Mouse (Mus musculus) B cell, adult 2 months (primary cell): Measurements from ENCODE around the gene Gm13288.
"Not testable (repeated sequence)": the region's sequence is repeated elsewhere in the genome, so short reads cannot be mapped to it uniquely, and the experiment has no call there.

Source experiments
- DNase-seq, 2 experiments: peaks; one replicate each; pipeline ENCODE4 v3.0.0; 2022

The Gm13288 gene

DNA sequence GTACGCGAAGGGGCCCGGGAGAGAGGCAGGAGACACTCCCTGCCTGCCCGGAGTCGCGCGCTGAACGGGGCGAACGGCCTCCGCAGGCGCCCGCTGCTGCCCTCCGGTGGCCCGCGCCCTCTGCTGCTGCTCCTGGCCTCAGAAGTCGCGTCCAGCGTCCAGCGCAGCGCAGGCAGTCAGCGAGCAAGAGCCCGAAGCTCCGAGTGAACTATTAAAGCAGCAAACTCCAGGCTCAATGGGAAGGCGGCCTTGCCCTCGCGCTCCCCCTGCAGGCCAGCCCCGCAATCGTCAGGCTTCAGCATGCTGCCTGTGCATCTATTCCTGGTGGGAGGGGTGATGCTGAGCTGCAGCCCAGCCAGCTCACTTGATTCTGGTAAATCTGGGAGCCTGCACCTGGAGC, 2.4 kb upstream of the Gm13288 start, which contains the start of gene Gm13287:
Gene Gm13287, plus strand, starts transcription at position 301 of the 400 bp plus-strand sequence.
- not testable (repeated sequence) for DNase-seq

DNA sequence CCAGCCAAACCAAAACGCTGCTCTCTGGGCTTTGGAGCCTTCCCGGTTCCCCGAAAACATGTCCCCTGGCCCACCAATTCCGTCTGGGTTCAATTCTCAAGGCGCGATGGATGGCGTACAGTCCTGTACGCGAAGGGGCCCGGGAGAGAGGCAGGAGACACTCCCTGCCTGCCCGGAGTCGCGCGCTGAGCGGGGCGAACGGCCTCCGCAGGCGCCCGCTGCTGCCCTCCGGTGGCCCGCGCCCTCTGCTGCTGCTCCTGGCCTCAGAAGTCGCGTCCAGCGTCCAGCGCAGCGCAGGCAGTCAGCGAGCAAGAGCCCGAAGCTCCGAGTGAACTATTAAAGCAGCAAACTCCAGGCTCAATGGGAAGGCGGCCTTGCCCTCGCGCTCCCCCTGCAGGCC, 430 bp downstream of the Gm13288 start:
- DNase-seq, result peak; percentile 15 to 29

DNA sequence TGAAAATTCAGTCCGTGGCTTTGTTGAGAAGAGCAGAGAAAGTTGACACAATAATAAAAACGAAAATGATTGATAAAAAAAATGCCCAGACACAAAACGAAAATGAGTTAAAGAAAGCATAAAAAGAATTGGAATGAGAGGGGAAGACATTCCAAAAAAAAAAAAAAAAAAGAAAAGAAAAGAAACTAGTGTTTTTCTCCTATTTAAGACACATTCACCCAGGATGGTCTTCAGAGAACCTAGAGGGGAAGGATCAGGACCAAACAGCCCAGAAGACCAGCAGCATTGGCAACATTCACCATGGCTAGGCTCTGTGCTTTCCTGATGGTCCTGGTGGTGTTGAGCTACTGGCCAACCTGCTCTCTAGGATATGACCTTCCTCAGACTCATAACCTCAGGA, 10.6 kb downstream of the Gm13288 start, which contains the start of gene Ifna7:
Gene Ifna7, plus strand, starts transcription at position 301 of the 400 bp plus-strand sequence.
- no peak for DNase-seq

DNA sequence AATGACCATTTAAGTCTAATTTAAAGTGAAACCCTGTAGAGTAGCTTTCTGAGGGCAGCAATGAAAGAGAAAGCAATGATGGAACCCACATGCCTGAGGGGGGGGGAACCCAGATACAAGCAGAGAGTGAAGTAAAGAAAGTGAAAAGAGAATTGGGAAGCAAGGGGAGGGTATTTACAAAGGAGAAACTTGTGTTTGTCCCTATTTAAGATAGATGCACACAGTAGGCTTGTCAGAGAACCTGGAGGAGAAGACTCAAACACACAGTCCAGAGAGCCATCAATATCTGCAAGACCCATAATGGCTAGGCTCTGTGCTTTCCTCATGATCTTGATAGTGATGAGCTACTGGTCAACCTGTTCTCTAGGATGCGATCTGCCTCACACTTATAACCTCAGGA, 14.3 kb downstream of the Gm13288 start, which contains the start of gene Ifna11:
Gene Ifna11, plus strand, starts transcription at position 301 of the 400 bp plus-strand sequence.
- no peak for DNase-seq

DNA sequence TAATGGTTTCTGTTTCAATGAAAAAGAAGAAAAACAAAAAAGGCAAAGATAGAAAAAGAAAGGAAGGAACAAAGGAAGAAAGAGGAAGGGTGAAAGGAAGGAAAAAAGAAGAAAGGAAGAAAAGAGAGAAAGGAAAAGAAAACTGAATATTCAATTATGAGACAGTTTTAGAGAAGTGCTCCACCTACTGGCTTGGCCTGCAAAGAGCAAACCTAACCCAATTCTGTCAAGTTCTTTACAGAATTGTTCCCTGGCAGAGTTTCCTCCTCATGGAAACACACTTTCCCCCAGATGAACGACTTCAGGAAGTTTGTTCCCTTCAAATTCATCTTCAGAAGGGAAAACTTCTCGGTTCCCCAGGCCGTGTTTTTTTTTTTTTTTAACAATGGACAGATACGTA, 17.7 kb downstream of the Gm13288 start:
- peak; percentile 32 to 33 for DNase-seq

DNA sequence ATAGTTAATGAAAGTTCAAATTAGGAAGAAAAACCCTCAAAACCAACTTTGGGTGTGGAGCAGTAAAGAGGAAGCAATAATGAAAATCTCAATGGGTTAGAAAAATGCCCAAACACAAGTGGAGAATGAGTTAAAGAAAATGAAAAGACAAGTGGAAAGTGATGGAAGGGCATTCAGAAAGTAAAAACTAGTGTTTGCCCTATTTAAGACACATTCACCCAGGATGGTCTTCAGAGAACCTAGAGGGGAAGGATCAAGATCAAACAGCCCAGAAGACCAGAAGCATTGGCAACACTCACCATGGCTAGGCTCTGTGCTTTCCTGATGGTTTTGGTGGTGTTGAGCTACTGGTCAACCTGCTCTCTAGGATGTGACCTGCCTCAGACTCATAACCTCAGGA, 21.8 kb downstream of the Gm13288 start, which contains the start of gene Ifna6:
Gene Ifna6, plus strand, starts transcription at position 301 of the 400 bp plus-strand sequence.
- not testable (repeated sequence) for DNase-seq

DNA sequence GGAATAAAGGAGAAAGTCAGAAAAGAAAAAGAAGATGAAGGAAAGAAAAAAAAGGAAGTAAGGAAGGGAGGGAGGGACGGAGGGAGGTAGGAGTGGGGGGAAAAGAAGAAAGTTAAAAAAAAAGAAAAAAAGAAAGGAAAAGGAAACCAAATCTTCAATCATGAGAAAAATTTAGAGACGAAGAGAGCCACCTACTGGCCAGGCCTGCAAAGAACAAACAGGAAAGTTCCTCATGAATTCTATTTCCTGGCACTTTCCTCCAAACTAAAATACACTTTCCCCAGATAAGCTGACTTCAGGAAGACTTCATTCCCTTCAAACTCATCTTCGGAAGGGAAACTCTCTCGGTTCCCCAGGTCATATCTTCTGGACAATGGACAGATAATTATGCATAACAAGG, 25.2 kb downstream of the Gm13288 start:
- peak; percentile 46 to 59 for DNase-seq

DNA sequence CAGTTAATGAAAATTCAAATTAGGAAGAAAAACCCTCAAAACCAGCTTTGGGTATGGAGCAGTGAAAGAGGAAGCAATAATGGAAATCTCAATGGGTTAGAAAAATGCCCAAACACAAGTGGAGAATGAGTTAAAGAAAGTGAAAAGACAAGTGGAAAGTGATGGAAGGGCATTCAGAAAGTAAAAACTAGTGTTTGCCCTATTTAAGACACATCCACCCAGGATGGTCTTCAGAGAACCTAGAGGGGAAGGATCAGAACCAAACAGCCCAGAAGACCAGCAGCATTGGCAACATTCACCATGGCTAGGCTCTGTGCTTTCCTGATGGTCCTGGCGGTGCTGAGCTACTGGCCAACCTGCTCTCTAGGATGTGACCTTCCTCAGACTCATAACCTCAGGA, 29.9 kb downstream of the Gm13288 start, which contains the start of gene Ifna5:
Gene Ifna5, plus strand, starts transcription at position 301 of the 400 bp plus-strand sequence.
- not testable (repeated sequence) for DNase-seq

DNA sequence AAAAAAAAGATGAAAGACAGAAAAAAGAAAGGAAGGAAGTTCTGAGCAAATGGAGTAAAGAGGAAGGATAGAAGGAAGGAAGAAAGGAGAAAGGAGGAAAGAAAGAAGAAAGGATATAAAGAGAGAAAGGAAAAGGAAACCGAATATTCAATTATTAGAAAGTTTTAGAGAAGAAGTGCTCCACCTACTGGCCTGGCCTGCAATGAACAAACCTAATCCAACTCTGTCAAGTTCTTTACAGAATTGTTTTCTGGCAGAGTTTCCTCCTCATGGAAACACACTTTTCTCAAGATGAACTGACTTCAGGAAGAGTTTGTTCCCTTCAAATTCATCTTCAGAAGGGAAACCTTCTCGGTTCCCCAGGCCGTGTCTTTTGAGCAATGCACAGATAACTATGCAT, 33.5 kb downstream of the Gm13288 start:
- peak; percentile 42 to 53 for DNase-seq

DNA sequence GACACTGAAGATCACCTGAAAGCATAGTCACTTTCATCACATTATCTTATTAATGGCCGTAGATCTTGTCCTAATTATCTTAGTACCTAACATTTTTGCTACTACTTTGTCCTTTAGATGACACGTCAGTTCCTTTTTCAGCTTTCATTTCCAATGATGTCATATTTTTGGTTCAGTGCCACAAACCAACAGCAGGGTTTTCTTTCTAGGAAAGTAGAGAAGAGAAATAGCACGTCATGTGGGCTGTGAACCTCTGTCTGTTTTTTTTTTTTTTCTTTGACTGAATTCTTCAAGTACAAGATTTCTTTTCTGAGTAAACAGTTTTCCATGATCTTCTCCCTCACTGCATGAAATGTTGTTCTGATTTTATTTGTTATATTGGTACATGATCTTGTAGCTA, 34.7 kb downstream of the Gm13288 start:
- DNase-seq, result no peak

DNA sequence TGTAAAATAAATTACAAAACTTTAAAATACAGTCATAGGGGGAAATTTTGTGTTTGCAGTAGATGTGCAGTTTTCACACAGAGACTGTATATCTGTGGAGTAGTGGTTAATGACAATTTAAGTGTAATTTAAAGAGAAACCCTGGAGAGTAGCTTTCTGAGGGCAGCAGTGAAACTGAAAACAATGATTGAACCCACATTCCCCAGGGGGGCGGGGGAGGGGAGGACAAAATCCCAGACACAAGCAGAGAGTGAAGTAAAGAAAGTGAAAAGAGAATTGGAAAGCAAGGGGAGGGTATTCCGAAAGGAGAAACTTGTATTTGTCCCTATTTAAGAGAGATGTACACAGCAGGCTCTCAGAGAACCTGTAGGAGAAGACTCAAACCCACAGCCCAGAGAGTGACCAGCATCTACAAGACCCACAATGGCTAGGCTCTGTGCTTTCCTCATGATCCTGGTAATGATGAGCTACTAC, 36.1 kb downstream of the Gm13288 start, which contains the start of gene Ifna4:
Gene Ifna4, plus strand, starts transcription at position 424 of the 474 bp plus-strand sequence.
- DNase-seq, result peak; percentile 24 to 44

DNA sequence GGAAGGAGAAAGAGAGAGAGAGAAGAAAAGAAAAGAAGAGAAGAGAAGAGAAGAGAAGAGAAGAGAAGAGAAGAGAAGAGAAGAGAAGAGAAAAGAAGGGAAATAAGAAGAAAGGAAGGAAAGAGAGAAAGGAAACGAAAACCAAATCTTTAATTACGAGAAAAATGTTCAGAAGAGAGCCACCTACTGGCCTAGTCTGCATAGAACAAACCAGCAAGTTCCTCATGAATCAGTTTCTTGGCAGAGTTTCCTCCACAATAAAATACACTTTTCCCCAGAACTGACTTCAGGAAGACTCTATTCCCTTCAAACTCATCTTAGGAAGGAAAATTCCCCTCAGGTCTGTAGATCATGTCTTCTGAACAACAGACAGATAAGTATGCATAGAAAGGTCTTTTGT, 40.0 kb downstream of the Gm13288 start:
- DNase-seq, result no peak

DNA sequence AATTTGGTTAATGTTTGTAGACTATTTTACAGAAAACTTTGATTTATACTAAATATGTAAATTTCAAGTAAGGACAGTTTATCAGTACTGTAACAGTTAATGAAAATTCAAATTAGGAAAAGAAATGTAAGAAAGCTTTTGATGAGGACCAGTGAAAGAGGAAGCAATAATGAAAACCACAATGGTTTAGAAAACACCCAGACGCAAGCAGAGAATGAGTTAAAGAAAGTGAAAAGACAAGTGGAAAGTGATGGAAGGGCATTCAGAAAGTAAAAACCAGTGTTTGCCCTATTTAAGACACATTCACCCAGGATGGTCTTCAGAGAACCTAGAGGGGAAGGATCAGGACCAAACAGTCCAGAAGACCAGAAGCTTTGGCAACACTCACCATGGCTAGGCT, 44.4 kb downstream of the Gm13288 start, which contains the start of gene Ifna1:
Gene Ifna1, plus strand, starts transcription at position 390 of the 400 bp plus-strand sequence.
- DNase-seq, result no peak

DNA sequence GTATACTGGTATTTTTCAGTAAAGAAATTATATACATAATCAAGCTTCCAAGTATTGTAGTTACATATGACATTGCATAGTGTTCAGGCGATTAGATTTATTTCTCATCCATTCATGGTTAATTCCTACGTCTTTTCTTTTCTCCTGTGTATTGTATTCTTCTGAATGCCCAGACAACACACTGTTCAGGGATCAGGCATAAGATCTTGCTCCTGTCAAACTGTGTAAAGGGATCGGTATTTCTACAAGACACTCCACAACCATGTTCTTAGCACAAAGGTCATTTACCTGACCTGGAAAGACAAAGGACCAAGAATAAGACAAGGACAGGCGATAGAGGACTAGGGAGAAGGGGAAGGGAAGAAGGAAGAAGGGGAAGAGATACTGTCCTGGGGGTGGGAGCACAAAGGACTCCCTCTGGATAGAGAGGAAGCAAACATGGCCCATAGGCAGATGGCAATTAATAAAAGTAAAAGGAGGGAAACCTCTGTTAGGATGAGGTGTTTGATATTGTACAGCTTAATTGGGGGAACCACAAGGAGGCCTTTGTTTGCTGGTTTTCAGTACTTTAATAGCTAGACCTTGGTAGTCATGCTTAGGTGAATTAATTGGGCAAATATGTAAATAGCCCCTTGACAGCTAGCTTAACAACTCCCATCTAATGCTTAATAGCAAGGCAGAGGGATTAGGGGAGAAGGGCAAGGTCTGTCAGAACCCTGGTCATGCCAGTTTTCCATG, 45.9 kb downstream of the Gm13288 start:
- DNase-seq, result no peak
